Mouse (Mus musculus) embryonic fibroblast, embryonic 13.5 days (primary cell): Measurements from ENCODE around the gene Tbc1d4. TPM values are rescaled to one million over a fixed set of nuclear protein-coding genes. Genes with fewer than 3 reads are reported as not detected.

ENCODE experiments used
- H3K27ac ChIP-seq: 2 replicates; pipeline ENCODE4 v1.5.1; 2012; ENCODE audit warnings: low read length, control low read depth, inconsistent platforms; ENCODE audit not compliant: insufficient read depth
- H3K4me1 ChIP-seq: 2 replicates; pipeline ENCODE4 v1.6.1; 2011; ENCODE audit warnings: low read length; ENCODE audit not compliant: control insufficient read depth, insufficient read depth
- H3K4me3 ChIP-seq: 2 replicates; pipeline ENCODE4 v1.5.1; 2011; ENCODE audit warnings: mild to moderate bottlenecking, control low read depth, low read length; ENCODE audit not compliant: insufficient read depth
- CTCF ChIP-seq: IDR thresholded peaks from 2 replicates; pipeline ENCODE4 v1.5.1; 2011; ENCODE audit warnings: mild to moderate bottlenecking, control low read depth, low read length, moderate library complexity, borderline replicate concordance; ENCODE audit not compliant: insufficient read depth
- POLR2A ChIP-seq: IDR thresholded peaks from 2 replicates; pipeline ENCODE4 v1.6.1; 2011; ENCODE audit warnings: low read depth, mild to moderate bottlenecking, control low read depth, low read length, moderate library complexity
- polyA plus RNA-seq: library from polyadenylated mRNA; stranded (reverse); fragments of >200 nt; gene quantifications from 2 replicates; pipeline ENCODE4 v1.2.4, GENCODE M21; 2011; ENCODE audit warnings: low read depth; ENCODE audit not compliant: missing spikeins, insufficient read length

Gene Tbc1d4
- polyA plus RNA-seq, 1 experiment: 3.2 TPM

DNA sequence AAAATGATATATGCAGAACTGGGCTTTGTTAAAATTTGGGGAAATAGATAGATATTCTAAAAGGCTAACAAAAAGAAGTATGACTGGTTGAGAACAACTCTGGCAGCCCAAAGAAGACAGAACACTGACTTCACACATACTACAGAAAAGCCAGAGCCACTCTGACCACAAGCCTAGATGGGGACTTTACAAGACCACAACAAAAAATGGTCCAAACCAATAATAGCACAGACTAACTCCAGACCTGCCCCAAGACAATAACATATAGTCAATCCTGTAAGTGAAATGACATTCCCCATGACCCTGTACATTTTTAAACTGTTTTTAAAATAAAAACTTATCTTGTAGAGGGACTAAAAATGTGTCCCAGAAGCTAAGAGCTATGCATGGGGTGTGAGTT is 103.2 kb downstream of the Tbc1d4 start:
- no peak overlapping the region for H3K4me3 ChIP-seq
- TF ChIP-seq POLR2A: no peak
- no peak for TF ChIP-seq CTCF
- H3K4me1 ChIP-seq: peaks cover 3% of the 10 kb centered on the region; the same call in 1 of the 2 replicates
- no peak overlapping the region for H3K27ac ChIP-seq

DNA sequence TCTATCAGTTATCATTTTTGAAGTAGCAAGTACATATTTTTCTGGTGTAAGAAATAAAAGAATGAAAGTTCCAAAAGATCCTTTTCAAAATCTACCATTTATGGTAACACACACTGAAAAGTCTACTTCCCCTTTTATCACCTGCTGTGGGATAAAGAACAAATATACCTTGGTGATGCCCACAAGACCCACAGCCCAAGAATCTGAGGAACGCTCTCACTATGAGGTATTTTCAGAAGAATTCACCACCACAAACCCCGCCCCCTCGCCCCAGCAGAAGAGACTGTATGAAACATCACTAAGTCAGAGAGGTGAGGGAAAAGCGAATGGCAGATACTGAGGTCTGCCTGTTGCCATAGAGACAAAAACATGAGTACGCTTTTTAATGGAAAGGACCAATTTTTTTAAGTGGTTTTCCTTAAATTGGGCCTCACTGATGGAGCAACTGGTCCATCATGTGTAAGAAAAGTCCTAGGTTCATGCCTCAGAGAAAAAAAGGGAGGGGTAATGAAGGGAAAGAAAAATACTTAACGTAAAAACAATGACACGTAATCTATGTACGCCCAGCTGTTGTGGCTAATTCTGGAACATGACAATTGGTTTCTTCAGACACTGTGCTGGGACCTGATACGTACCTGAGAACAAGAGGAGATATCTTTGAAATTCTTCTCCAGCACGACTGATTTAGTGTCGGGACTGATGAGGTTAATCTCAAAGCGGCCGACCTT is 104.4 kb downstream of the Tbc1d4 start:
- Histone ChIP-seq H3K27ac (no peak overlapping the region), H3K4me1 (peaks cover under 1% of the 10 kb centered on the region; the same call in 1 of the 2 replicates), H3K4me3 (no peak overlapping the region)
- TF ChIP-seq POLR2A: no peak
- no peak for TF ChIP-seq CTCF

DNA sequence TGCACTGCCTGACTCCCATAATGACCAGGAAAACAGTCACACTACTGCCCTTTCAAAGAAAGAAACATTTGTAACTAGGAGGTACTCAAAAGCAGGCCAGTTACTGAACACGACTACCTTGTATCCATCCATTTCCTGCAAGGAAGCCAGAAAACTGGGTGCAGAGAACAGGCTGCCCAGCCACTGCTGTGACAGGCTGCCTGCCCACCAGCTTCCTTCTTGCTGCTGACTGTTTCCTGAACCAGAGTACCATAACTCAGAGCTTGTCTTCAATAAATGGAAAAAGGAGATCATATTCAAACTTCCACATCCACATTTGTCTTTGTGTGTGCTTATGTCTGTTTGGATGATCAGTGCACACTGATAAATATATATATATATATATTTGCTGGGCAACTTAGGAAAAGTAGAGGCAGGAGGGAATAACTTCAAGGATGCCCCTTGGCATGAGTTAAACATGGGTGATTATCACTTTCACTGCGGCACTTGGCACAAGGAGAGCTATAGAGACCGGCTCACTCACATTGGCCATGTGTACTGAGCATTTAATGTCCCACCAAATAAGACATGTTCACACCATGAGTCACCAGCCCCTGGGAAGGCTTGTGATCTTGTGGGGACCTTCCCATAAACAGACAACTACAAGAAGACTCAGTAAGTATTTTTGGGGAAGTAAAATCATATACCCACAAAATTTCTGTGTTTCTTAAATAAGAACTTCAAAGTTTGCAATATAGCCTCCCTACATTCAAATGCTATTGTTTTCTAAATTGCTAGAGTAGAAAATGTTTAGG is 105.6 kb downstream of the Tbc1d4 start:
- no peak overlapping the region for H3K27ac ChIP-seq
- TF ChIP-seq POLR2A: no peak
- TF ChIP-seq CTCF: no peak
- no peaks in the 10 kb centered on the region; the same call in 1 of the 2 replicates for H3K4me1 ChIP-seq
- no peak overlapping the region for H3K4me3 ChIP-seq

DNA sequence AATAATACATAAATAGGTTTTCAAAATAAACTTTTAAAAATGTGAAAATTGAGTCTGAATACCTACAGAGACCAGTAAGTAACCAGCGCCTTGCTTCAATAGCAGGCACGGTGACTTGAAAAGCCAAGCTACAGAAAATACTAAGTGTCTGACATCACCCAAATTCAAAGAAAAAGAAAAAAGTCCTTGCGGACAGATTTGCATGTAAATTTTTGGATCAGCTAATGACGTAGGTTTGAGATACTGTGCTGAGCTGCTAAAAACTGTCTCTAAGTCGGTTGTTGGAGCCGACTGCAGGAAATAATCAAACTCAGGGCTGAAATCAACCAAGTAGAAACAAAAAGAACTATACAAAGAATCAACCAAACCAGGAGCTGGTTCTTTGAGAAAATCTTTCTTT is 107.1 kb downstream of the Tbc1d4 start:
- H3K4me3 ChIP-seq: no peak overlapping the region
- H3K27ac ChIP-seq: no peak overlapping the region
- no peaks in the 10 kb centered on the region for H3K4me1 ChIP-seq
- no peak for TF ChIP-seq CTCF
- TF ChIP-seq POLR2A: no peak

DNA sequence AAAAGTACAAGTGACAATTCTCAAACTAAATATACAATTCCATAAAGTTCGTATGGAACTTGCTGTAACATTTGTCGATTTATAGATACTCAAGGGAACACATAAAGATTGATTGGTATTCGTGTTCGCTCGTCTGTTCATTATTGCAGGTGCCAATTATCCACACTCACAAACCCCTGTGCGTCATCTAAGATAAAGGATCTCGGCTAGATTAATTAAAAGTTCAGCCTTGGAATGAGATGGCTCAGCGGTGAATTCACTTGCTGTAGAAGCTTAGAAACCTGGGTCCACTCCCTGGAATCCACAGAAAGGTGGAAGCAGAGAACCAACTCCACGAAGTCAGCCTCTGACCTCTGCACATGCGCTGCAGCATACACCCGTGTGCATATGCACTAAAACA is 107.5 kb downstream of the Tbc1d4 start:
- Histone ChIP-seq H3K27ac (no peak overlapping the region), H3K4me3 (no peak overlapping the region), H3K4me1 (no peaks in the 10 kb centered on the region)
- TF ChIP-seq CTCF: no peak
- no peak for TF ChIP-seq POLR2A

DNA sequence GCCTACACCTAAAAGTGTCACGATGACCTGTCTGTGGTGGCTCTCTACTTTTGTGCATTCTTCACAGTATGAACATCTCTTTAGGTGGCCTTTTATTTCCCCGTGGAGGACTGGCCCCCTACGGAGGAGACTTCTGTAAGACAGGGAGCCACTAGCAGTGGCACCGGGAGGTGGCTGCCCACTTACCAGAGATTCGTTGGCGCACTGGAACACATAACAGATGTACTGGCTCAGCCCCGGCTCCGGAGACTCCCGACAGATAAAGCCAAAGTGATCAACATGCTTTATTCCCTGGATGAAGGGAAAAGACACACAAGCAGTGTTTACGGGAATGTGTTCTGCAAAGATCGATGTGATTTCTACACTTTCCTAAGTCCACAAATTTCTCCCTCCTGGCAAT is 108.2 kb downstream of the Tbc1d4 start:
- H3K4me3 ChIP-seq: no peak overlapping the region
- no peak overlapping the region for H3K27ac ChIP-seq
- H3K4me1 ChIP-seq: no peaks in the 10 kb centered on the region
- no peak for TF ChIP-seq CTCF
- TF ChIP-seq POLR2A: no peak

DNA sequence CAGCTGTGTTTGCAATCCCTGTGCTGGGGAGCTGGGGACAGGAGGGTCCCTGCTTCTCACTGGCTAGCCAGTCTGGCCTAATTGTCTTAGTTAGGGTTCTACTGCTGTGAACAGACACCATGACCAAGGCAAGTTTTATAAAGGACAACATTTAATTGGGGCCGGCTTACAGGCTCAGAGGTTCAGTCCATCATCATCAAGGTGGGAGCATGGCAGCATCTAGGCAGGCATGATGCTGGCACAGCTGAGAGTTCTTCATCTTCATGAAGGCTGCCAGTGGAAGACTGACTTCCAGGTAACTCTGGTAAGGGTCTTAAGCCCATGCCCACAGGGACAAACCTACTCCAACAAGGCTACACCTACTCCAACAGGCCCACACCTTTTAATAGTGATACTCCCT is 109.2 kb downstream of the Tbc1d4 start:
- no peak for TF ChIP-seq CTCF
- TF ChIP-seq POLR2A: no peak
- H3K4me3 ChIP-seq: no peak overlapping the region
- no peak overlapping the region for H3K27ac ChIP-seq

DNA sequence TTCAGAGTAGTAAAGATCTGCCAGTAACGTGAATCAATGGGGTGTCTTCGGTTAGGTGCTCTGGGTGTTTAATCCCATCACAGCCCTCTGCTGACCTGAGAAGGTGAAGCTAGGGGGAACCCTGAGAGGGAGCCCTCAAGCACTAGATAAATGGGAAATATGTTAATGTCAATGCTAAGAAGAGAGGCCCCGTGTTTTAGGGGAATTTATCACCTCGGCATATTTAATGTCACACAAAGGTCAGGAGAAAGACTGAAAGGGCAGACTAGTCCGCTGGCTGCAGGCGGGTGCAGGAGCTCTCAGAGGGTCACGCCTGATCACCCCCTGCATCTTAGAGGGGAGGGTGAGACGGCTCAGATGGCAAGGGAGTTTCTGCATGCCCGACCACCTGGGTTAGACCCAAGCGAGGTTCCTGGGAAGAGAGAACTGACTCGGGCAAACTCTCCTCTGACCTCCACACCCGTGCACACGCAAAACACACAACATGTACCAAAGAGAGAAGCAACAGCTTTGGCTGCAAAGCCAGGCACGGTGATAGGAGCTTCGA is 120.7 kb downstream of the Tbc1d4 start:
- Histone ChIP-seq H3K4me3 (no peak overlapping the region), H3K4me1 (no peaks in the 10 kb centered on the region), H3K27ac (no peak overlapping the region)
- no peak for TF ChIP-seq CTCF
- TF ChIP-seq POLR2A: no peak

More for the DNA sequence above, 109.2 kb downstream of the Tbc1d4 start:
- no peaks in the 10 kb centered on the region for H3K4me1 ChIP-seq

DNA sequence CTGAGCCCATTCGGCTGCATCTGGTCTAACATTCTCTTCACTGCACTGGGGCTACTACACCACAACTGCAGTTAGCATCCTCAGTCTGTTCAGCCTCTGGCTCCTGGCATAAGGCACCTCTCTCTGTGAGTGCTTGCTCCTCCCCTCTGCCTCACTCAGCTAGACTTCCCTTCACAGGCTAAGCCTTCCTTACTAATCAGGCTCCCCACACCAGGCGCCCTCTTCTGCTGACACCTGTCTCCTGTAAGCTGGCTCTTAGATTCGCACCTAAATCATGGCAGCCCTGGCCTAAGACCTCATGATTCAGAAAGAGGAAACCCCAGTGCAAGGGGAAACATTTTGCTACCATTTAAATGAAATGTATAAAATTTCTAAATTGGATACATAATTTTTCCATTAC is 122.4 kb downstream of the Tbc1d4 start:
- H3K27ac ChIP-seq: no peak overlapping the region
- no peak overlapping the region for H3K4me3 ChIP-seq
- no peaks in the 10 kb centered on the region for H3K4me1 ChIP-seq
- TF ChIP-seq CTCF (no peak), POLR2A (no peak)

DNA sequence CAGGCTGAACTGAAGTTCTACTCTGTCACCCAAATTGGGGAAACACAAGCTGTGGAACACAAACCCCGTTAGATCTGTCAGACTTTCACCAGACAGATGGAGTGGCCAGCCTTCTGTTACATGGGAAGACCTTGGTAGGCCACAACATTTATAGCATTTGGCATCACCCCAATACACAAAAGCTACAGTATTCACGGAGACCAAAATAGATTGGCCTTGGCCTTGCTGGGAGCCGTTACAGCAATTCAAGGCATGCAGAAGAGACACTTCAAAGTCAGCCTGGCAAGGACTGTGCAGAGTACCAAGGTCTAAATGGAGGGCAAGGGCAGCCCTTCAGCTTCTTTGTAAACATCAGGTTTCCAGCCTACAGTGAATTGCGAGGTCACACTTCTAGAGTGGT is 125.8 kb downstream of the Tbc1d4 start:
- TF ChIP-seq CTCF (no peak), POLR2A (no peak)
- H3K27ac ChIP-seq: no peak overlapping the region
- no peak overlapping the region for H3K4me3 ChIP-seq
- no peaks in the 10 kb centered on the region for H3K4me1 ChIP-seq
